In the genomic region with DNA sequence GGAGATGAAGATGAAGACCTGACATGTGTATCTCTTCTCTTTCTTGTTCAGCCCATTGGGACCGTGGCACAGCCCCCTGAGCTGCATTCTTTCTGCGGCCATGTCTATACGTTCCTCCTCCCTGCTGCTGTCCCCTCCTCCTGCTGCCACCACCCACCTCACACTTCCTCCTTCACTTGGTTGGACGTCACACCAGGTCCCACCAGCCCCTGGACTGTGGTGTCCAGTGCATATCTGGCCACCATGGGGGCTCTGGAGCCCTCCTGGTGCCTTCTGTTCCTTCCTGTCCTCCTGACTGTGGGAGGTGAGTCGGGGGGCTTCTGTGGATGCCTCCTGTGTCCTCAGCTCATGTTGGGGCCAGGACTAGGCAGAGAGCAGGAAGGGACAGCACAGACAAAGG, we compare ENCODE assay signal across 8 mouse cellular contexts. TPM values are rescaled to one million over a fixed set of nuclear protein-coding genes. Genes with fewer than 3 reads are reported as not detected.
A peak's percentile ranks its signal among the peaks of the same experiment; 100 is the strongest.
DNase-seq lines count a peak whose midpoint lies in the region; ATAC-seq and TF ChIP-seq lines count a peak whose summit lies in the region.

Tyrobp (plus strand) TSS at position 165 of the 400 bp plus-strand sequence.

- no peak for DNase-seq in left cerebral cortex, adult 2 months (ENCODE audit: extremely low spot score in 1 of 2, low spot score in 2 of 2)
- DNase-seq in left cerebral cortex, adult 11 months (ENCODE audit: low spot score): no peak
- no peak for DNase-seq in liver, embryonic 14.5 days (ENCODE audit: low read depth in 3 of 3, low spot score in 3 of 3)
- DNase-seq in cerebellum, postnatal 36 days: no peak

- H3K4me2 ChIP-seq in embryonic facial prominence, embryonic 12.5 days (replicated peaks): no peak within 1 kb of the TSS
- H3K4me2 ChIP-seq in hindbrain, embryonic 13.5 days: no peak within 1 kb of the TSS
- no peak within 1 kb of the TSS for H3K4me2 ChIP-seq in liver, embryonic 14.5 days (ENCODE audit: low read depth)
- H3K4me2 ChIP-seq in neural tube, embryonic 15.5 days: no peak within 1 kb of the TSS

- H3K9me3 ChIP-seq in embryonic facial prominence, embryonic 12.5 days: no peaks in the 10 kb centered on the region
- H3K9me3 ChIP-seq in hindbrain, embryonic 13.5 days: no peaks in the 10 kb centered on the region
- no peaks in the 10 kb centered on the region for H3K9me3 ChIP-seq in liver, embryonic 14.5 days (ENCODE audit: control insufficient read depth, low read length)
- H3K9me3 ChIP-seq in neural tube, embryonic 15.5 days (replicated peaks): no peaks in the 10 kb centered on the region

- no peak for ATAC-seq in embryonic facial prominence, embryonic 12.5 days (ENCODE audit: insufficient number of reproducible peaks, insufficient read depth, low FRiP score, low TSS enrichment)
- ATAC-seq in hindbrain, embryonic 13.5 days (ENCODE audit: low FRiP score): no peak
- ATAC-seq in liver, embryonic 14.5 days (ENCODE audit: insufficient read depth): no peak
- no peak for ATAC-seq in neural tube, embryonic 15.5 days (ENCODE audit: low FRiP score)
- ATAC-seq in activated CD4-positive, CD25-positive, alpha-beta regulatory T cell, adult 4 months: no peak

- intact Hi-C loops in left cerebral cortex, adult 2 months (cut with DNase I): no loop called here

- no peaks in the 10 kb centered on the region for H3K36me3 ChIP-seq in embryonic facial prominence, embryonic 12.5 days
- H3K36me3 ChIP-seq in hindbrain, embryonic 13.5 days: no peaks in the 10 kb centered on the region
- no peaks in the 10 kb centered on the region for H3K36me3 ChIP-seq in liver, embryonic 14.5 days (replicated peaks; ENCODE audit: control insufficient read depth, insufficient read depth, low read depth)
- H3K36me3 ChIP-seq in neural tube, embryonic 15.5 days: no peaks in the 10 kb centered on the region

- no peak within 1 kb of the TSS for H3K4me3 ChIP-seq in left cerebral cortex, adult 2 months
- H3K4me3 ChIP-seq in embryonic facial prominence, embryonic 12.5 days: no peak within 1 kb of the TSS
- H3K4me3 ChIP-seq in hindbrain, embryonic 13.5 days: no peak within 1 kb of the TSS
- peak within 1 kb of the TSS in 1 of 2 experiments; percentile 25; a peak in 3 of 4 replicates for H3K4me3 ChIP-seq in liver, embryonic 14.5 days (ENCODE audit: insufficient read depth in 1 of 2, low read depth in 2 of 2, low read length in 2 of 2)
- no peak within 1 kb of the TSS for H3K4me3 ChIP-seq in neural tube, embryonic 15.5 days (replicated peaks)

- TF ChIP-seq CTCF in left cerebral cortex, adult 2 months (IDR thresholded peaks at IDR 0.05): no peak
- no peak for TF ChIP-seq CTCF in liver, embryonic 14.5 days (IDR thresholded peaks at IDR 0.05; ENCODE audit: low read depth)

- 71% methylated on average over 5 of the region's 5 CpGs for WGBS in embryonic facial prominence, embryonic 12.5 days
- WGBS in hindbrain, embryonic 13.5 days: 80% methylated on average over 5 of the region's 5 CpGs
- WGBS in liver, embryonic 14.5 days (ENCODE audit: insufficient replicate concordance): 24% methylated on average over 5 of the region's 5 CpGs
- 66% methylated on average over 5 of the region's 5 CpGs for WGBS in neural tube, embryonic 15.5 days

- peak within 1 kb of the TSS; percentile 40; the same call in 1 of the 2 replicates for H3K27ac ChIP-seq in left cerebral cortex, adult 2 months
- H3K27ac ChIP-seq in embryonic facial prominence, embryonic 12.5 days: no peak within 1 kb of the TSS
- H3K27ac ChIP-seq in hindbrain, embryonic 13.5 days: no peak within 1 kb of the TSS
- H3K27ac ChIP-seq in liver, embryonic 14.5 days: no peak within 1 kb of the TSS
- no peak within 1 kb of the TSS for H3K27ac ChIP-seq in neural tube, embryonic 15.5 days (replicated peaks)

- no peak within 1 kb of the TSS for H3K9ac ChIP-seq in embryonic facial prominence, embryonic 12.5 days
- no peak within 1 kb of the TSS for H3K9ac ChIP-seq in hindbrain, embryonic 13.5 days
- H3K9ac ChIP-seq in liver, embryonic 14.5 days (replicated peaks): no peak within 1 kb of the TSS
- no peak within 1 kb of the TSS for H3K9ac ChIP-seq in neural tube, embryonic 15.5 days (replicated peaks)

- H3K27me3 ChIP-seq in embryonic facial prominence, embryonic 12.5 days: no peaks in the 10 kb centered on the region
- H3K27me3 ChIP-seq in hindbrain, embryonic 13.5 days: no peaks in the 10 kb centered on the region
- no peaks in the 10 kb centered on the region for H3K27me3 ChIP-seq in liver, embryonic 14.5 days (ENCODE audit: control insufficient read depth, insufficient read depth, low read length)
- no peaks in the 10 kb centered on the region; the same call in 1 of the 2 replicates for H3K27me3 ChIP-seq in neural tube, embryonic 15.5 days (replicated peaks)

- H3K4me1 ChIP-seq in embryonic facial prominence, embryonic 12.5 days: no peaks in the 10 kb centered on the region
- no peaks in the 10 kb centered on the region for H3K4me1 ChIP-seq in hindbrain, embryonic 13.5 days (replicated peaks)
- H3K4me1 ChIP-seq in liver, embryonic 14.5 days (replicated peaks; ENCODE audit: control insufficient read depth in 2 of 2, insufficient read depth in 2 of 2, low read length in 1 of 2): peaks cover 0 to 5% of the 10 kb centered on the region in 2 experiments; a peak in 1 of 4 replicates
- H3K4me1 ChIP-seq in neural tube, embryonic 15.5 days: no peaks in the 10 kb centered on the region

- no peak for TF ChIP-seq EP300 in liver, embryonic 14.5 days (IDR thresholded peaks at IDR 0.05; ENCODE audit: low read depth)

RNA-seq across cellular contexts. Expression of gene Tyrobp, which starts in this region (rescaled TPM):
- 10 to 100 TPM; 25.9 to 26.6 TPM for total RNA-seq in left cerebral cortex, adult 2 months (2021)
- 16.7 and 18.7 TPM in 2 replicates for polyA plus RNA-seq in embryonic facial prominence, embryonic 12.5 days (2016; fragmentation: Nextera tagmentation; extraction: Ambion mirVana)
- polyA plus RNA-seq in hindbrain, embryonic 13.5 days (2015; fragmentation: Nextera tagmentation; extraction: Ambion mirVana): 29.8 and 38.1 TPM in 2 replicates
- 78.3 and 95.0 TPM in 2 replicates for polyA plus RNA-seq in liver, embryonic 14.5 days (2012; rRNA removed)
- 105 and 113 TPM in 2 replicates for polyA plus RNA-seq in liver, embryonic 14.5 days (2014; fragmentation: Nextera tagmentation; extraction: Ambion mirVana)
- 38.6 and 50.0 TPM in 2 replicates for polyA plus RNA-seq in neural tube, embryonic 15.5 days (2015; fragmentation: Nextera tagmentation; extraction: Ambion mirVana)
- polyA plus RNA-seq in activated CD4-positive, CD25-positive, alpha-beta regulatory T cell, adult 4 months (2017; shearing (Covaris generic)): 1 to 10 TPM in 1 of 2 experiments, not detected in 1; 8.1 TPM
